Mouse (Mus musculus): ENCODE data around the gene Ube2s.

- 0 out of 2 replicates have a peak, but pooled peaks have one; percentile 12 for TF ChIP-seq CTCF (IDR thresholded peaks at IDR 0.05; ENCODE audit: extremely low read depth, insufficient read depth, low read length)
- TF ChIP-seq POLR2A (IDR thresholded peaks at IDR 0.05; ENCODE audit: extremely low read depth, insufficient read depth, low read length) = no peak
Measured at GRCm38 (mm10) chr7:4806716-4807115, 5.7 kb downstream of the Ube2s start.
